Mouse (Mus musculus) spleen, adult 2 months (tissue): ENCODE data around the gene Ppef2.

Experiments
- CTCF ChIP-seq: fragments of 200-500 bp; IDR thresholded peaks from 2 replicates; pipeline ENCODE4 v1.5.1; 2011; ENCODE audit warnings: mild to moderate bottlenecking, inconsistent platforms; ENCODE audit not compliant: insufficient read depth, insufficient read length, insufficient replicate concordance; ENCODE audit errors: extremely low read depth
- POLR2A ChIP-seq: fragments of 200-500 bp; IDR thresholded peaks from 2 replicates; pipeline ENCODE4 v1.6.1; 2011; ENCODE audit warnings: low read depth, low read length, inconsistent platforms

DNA sequence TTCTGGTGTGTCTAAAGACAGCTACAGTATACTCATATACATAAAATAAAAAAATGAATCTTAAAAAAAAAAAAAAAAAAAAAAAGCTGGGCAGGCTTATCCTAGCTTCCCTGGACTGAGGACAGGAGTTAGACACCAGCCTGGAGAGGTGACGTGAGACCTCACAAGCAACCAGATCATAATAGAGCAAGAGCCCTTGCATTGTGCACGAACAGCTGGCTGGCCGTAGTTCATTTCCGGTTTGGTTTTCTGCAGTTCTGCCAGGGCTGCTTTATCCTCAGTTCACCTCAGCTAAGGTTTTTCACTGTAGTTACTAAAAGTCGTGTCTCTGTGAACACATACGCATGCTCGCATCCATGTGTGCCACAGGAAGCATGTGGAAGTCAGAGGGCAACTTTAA, 28.3 kb downstream of the Ppef2 start:
- TF ChIP-seq POLR2A = no peak
- no peak for TF ChIP-seq CTCF
